Mouse (Mus musculus): ENCODE results near the gene Bach1.

Gene Bach1

DNA sequence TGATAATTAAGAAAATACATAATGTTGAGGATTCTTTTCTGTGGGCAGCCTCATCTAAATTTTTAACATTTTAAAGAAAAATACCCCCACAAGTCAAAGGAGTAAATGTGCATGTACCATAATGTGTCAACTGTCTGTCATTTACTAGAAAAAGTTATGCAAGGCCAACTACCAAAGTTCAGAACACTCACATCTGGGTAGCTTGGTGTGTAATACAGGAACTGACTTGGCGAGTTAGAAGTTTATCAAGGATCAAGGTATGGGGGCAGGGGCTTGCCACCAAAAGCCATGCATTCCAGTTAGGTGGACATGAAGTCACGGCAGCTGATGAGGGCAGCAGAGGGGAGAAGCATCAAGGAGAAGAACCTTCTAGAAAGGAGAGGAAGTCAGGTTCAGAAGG, 13.2 kb downstream of the Bach1 start:
- DNase-seq (ENCODE audit: extremely low spot score, low read depth, low spot score): no peak

DNA sequence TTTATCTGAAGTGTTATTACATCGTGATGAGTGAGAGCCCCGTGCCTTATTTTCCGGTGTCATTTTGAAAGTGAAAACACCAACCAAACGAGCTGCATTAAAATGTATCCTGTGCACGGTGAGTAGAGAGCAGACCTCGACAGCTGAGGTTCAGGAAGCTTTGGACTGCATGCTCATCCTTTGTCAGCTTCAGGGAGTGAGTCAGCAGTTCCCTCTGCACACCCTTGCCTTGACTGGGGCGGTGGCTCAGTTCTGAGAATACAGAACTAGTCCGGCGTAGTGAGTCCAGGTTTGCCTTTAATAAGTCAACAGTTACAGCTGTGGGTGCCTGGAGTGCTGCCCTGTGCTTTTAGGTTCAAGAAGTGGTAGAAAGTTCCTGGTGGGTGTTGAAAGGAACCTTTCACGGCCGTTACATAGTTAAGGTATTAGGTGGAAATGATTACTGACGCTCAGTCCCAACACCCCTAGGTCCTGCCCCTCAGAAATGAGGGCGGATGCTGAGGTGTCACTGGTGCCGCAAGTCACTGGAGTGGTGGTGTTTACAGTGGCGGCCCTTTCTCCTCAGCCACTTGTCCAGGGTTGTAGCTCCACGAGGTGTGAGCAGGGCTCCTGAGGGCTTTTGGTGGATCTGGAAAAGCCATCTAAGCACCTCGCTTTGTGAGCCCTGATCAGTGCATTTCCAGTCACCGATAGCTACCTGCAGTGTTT, 14.4 kb downstream of the Bach1 start:
- no peak for DNase-seq (ENCODE audit: extremely low spot score, low read depth, low spot score)

DNA sequence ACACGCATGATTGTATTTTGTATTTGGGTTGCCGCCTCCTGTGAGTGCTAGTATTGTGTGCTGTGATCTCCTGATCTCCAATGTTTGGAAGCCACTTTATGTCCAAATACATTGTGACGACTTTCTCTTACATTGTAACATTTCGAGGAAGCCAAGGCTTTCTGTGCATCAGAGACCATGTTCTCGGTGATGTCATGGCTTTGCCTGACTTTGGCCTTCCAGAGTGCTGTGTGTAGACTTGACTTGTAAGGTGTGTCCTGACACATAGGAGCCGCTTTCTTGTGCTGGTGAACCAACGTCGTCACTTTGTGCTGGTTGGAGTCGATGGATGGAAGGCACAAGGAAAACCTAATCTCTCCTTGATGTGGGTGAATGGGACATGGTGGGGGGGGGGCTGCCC, 15.8 kb downstream of the Bach1 start:
- no peak for DNase-seq (ENCODE audit: extremely low spot score, low read depth, low spot score)

DNA sequence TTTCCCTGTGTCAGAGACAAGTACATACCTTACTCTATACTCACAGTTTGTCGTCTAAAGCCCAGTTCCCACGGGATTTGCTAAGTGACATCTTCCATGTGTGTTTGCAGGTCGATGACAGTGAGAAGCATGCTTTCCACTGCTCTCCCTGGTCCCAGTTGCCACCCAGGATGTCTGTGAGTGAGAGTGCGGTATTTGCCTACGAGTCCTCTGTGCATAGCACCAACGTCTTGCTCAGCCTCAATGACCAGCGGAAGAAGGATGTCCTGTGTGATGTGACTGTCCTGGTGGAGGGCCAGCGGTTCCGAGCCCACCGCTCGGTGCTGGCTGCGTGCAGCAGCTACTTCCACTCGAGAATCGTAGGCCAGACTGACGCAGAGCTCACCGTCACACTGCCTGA, 16.5 kb downstream of the Bach1 start:
- no peak for DNase-seq (ENCODE audit: extremely low spot score, low read depth, low spot score)

DNA sequence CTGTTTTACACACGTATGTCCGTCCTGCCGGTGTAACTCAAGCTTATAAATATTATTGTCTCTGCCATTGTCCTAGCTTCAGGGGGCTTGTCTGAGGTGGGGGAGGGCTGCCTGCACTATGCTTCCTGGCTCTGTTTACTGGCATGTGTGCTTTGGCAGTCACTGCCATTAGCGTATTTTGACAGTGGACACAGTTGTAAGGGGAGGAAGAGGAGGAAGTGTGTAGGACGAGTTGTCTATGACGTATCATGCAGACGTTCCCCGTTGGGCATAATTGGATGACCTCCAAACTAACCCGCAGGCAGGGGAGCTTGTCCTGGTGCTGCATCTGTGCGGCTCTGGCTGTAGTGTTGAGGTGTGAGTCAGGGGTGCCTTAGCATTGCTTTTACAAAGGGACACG, 17.5 kb downstream of the Bach1 start:
- no peak for DNase-seq (ENCODE audit: extremely low spot score, low read depth, low spot score)

DNA sequence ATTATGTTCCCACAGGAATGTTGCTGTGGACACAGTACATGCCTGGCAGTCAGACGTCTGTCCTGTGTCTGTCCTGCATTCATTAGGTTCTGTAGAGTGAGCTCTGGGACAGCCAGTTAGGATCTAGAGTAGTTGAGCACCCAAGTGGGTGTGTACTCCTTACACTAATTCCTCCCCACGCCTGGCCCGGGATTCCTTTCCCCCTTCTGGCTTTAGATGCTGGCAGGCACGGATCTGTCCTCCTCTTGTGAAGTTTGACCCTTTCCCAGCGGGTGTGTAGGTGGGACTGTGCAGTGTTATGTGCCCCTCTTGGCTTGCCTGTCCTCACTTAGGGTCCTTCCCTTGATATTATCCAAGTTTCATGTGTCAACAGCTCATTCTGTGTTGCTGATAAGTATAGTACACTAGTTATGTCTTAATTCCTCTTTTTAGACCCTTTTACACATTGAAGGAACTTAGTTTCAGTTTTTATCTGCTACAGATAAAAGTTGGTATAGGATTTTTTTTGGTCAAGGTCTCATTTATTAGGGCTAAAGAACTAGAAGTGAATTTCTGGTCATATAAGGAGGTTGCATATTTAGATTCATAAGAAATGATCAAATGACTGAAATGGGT, 18.4 kb downstream of the Bach1 start:
- no peak for DNase-seq (ENCODE audit: extremely low spot score, low read depth, low spot score)

DNA sequence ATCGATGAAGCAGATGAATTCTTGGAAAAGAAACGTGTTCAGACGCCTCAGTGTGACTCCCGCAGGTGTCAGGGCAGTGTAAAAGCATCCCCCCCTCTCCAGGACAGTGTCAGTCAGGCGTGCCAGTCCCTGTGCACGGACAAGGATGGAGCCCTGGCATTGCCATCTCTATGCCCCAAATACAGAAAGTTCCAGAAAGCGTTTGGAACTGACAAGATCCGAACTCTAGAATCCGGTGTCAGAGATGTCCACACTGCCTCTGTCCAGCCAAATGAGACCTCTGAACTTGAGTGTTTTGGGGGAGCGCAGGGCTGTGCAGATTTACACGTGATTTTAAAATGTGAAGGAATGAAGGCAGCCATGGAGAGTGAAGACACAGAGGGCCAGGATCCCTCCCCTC, 20.3 kb downstream of the Bach1 start:
- DNase-seq (ENCODE audit: extremely low spot score, low read depth, low spot score): no peak

DNA sequence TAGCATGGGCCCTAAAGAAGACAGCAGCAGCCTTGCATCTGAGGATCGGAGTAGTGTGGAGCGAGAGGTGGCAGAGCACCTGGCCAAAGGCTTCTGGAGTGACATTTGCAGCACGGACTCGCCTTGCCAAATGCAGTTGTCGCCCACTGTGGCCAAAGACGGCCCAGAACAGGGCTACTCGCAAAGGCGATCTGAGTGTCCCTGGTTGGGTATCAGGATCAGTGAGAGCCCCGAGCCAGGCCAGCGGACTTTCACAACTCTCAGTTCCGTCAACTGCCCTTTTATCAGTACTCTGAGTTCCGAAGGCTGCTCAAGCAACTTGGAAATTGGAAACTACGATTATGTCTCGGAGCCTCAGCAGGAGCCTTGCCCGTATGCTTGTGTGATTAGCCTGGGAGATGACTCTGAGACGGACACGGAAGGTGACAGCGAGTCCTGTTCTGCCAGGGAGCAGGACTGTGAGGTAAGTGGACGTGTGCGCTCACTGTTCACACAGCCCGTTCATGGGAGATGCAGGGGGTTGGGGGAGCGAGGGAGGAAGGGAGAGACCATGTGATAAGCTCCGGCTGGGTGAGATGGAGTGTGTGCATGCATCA, 21.0 kb downstream of the Bach1 start:
- DNase-seq (ENCODE audit: extremely low spot score, low read depth, low spot score): no peak

DNA sequence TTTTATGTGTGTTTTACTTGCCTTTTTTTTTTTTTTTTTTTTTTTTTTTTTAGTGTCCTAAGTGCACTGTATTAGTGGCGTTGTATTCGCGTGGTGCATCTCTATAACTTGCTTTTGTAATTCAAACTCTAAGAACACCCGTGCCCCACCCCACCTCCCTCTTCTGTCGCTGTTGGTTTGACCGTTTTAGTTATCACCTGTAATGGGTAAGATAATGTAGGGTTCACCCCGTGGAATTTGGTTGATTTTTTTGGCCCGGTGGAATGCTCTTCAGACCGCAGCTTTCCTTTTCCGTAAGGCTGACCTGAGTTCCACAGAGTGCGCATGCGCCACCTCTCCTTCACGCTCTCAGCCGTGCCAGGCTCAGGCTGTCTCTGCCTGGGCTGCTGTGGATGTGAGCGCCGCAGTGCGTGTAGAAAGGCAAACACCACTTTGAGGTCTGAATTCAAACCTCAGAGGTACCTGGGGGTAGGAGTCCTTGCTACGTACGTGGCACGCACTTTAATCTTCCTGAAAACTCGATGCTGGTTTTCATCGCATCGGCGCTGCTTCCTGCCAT, 22.2 kb downstream of the Bach1 start:
- no peak for DNase-seq (ENCODE audit: extremely low spot score, low read depth, low spot score)

DNA sequence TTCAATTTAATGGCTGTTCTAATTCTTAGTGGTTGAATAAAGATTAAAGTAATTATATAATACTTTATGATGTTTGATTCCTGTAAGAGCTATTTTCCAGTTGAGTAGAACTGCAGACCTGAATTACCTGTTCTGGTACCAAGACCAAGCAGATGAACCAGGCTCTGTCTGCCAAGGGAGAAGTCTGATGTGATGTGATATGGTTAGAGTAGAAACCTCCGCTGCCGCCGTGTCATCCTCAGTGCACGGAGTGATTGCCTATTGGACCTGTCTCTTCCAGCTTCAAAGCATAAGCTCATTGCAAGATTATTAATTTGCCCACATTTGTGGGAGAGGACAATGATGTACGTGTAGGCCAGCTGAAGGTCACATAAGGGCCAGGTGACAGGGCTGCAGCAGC, 24.1 kb downstream of the Bach1 start:
- DNase-seq (ENCODE audit: extremely low spot score, low read depth, low spot score): no peak

DNA sequence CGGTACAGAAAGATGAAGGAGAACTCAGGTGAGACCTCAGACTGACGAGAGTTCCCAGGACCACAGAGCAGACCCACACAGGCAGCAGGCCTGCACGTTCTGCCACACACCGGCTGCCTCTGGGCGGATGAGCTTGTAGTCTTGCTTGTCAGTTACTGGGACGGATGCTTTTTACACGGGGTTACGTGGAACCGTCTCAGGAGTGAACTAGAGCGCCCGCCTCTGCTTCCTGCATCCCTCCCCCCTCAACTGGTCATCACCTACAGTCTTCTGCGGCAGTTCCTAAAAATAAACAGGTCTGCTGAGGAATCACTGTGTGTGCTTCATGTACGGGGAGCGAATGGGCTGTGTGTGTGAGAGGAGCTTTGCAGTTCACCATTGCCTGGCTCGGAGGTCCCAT, 24.7 kb downstream of the Bach1 start:
- no peak for DNase-seq (ENCODE audit: extremely low spot score, low read depth, low spot score)

DNA sequence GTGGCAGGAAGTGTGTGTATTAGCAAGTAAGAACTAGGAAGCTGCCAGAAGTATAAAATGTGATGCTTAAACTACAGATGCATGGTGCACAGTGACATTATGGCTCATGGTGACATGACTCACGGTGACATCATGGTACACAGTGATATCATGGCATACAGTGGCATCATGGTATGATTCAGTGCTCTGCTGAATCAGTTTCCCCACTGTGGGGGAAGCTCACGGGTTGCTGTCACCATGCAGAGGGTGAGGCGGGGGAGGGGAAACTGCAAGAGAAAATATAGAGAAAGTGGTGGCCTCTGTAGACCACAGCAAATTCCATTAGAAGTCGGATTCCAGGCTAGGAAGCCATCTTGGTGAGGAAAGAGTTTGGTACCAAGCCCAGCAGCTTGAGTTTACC, 26.1 kb downstream of the Bach1 start:
- no peak for DNase-seq (ENCODE audit: extremely low spot score, low read depth, low spot score)

DNA sequence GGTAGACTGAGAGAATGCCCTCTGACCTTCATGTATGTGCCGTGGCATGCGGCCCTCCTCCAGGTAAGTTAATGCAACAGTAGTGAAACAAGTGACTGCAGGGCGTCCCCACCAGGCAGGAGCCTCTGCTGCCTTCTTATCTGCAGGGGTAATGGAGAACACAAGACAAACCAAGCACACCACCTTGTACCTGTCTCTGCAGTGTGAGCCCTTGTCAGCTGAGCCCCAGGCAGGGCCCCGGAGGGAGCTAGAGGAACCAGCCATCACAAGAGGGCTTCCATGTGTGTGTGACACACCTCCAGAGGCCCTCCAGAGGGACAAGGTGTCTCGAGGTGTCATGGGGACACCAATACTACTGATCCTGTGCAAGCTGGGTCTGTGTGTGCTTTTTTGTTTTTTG, 26.5 kb downstream of the Bach1 start:
- DNase-seq (ENCODE audit: extremely low spot score, low read depth, low spot score): no peak

DNA sequence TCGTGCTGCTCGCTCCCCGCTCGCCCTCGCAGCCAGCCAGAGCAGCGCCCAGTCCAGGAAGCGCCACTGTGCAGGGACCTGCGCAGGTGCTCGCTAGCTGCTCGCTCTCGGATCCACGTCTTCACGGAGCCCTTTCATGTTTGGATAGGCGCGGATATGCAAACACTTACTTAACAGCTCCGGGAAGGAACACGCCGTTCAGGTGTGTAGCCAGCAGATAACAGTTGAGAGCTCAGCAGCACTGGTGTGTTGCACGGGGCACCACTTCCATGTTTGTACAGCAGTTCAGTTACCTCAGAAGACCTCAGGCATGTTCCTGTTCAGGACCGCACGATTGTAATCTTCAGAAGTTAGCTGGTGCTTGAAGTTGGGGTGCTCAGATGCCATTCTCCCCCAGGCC, 27.2 kb downstream of the Bach1 start:
- DNase-seq (ENCODE audit: extremely low spot score, low read depth, low spot score): no peak

DNA sequence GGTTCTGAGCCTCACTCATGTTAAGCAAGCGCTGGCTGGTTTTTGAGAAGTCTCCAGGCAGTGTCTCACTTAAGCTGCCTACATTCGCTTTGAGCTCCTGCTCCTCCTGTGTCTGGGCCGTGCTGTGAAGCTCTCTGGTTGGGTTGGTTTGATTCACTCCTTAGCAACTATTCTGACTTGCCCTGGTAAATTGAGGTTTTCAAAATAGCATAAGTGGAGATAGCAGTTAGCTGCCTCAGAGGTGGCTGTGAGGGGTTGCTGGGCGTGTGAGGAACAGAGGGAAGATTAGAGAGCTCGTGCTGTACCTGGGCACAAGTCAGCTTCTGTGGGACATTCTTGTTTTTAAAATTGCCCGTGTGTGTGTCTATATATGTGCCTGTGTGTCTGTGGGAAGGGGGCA, 27.6 kb downstream of the Bach1 start:
- DNase-seq (ENCODE audit: extremely low spot score, low read depth, low spot score): no peak

DNA sequence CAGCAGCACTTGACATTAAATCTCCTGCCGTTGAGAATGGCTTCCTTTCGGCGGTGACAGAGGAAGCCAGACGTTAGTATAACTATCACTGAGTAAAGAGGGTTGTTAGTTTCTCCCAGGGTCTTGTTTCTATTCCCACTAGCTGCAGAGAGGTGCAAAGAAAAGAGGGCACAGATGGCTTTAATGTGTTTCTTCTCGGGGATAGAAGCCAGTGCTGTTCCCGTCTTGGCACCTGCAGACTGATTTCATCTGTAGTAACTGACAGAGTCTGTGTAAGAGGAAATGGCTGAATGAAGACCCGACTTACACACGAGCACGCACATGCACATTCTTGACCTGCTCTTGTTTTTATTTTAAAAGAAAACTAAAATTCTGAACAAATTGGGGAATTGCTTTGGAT, 28.5 kb downstream of the Bach1 start:
- DNase-seq (ENCODE audit: extremely low spot score, low read depth, low spot score): no peak

DNA sequence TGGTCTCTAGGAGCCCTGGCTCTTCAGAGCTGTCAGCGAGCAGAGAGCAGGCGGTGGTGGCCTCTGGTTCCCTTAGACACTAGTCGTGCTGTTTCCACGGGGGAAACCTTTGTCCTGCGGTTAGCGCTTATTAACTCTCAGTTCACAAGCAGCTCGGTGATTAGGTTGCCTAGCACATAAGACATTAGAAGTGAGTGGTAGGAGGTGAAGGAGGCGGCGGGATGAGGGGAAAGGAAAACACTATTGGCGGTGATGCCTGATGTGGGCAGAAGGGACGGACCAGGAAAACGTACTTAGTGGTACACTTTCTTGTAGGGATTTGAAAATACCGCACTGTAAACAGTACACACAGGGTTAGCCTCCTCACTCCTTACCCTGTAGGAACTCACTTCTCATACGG, 29.2 kb downstream of the Bach1 start:
- no peak for DNase-seq (ENCODE audit: extremely low spot score, low read depth, low spot score)

DNA sequence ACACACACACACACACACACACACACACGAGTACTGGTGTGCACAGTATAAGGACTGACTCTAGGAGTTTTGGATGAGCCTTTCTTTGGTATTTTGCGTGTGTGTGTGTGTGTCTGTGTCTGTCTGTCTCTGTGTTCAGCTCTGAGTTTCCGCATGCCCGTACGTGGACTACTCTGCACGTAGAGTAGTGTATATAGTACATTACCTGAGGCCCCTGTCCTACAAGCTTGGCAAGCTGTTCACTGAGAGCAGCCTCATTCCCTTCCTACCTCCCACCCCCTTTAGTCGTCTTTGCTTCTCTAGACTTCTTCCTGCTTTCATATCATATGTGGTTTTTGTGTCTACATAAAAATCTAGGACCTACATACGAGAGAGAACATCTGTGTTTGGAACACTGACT, 30.0 kb downstream of the Bach1 start:
- no peak for DNase-seq (ENCODE audit: extremely low spot score, low read depth, low spot score)

DNA sequence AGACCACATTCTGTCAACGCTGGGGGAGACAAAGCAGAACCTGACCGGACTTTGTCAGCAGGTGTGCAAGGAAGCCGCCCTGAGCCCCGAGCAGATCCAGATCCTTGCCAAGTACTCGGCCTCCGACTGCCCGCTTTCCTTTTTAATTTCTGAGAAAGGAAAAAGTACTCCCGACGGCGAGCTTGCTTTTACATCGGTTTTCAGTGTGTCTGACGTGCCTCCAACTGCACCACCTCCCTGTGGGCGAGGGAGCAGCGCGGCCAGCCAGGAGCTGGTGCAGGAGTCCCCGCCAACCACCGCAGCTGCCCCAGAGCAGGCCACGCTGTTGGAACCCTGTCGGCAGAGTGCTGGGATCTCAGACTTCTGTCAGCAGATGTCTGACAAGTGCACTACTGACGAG, 30.7 kb downstream of the Bach1 start:
- DNase-seq (ENCODE audit: extremely low spot score, low read depth, low spot score): no peak

DNA sequence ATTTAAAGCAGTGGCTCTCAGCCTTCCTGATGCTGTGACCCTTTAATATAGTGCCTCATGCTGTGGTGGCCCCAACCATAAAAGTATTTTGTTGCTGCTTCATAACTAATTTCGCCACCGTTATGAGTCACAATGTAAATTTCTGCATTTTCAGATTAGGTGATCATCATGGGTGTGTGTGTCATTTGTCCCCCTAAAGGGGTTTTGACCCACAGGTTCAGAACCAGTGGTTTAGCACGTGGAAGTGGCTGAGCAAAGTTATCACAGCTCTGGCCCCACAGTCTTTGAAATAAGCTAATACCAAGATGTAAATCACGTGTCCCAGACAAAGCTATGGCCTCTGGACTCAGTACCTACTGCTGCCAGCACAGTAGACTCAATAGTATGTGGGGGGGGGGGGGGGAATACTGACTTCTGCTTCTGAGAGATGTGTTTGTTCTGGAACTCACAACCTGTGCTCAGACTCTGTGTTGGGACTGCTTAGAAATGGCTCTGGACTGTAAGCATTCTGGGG, 36.2 kb downstream of the Bach1 start:
- DNase-seq (ENCODE audit: extremely low spot score, low read depth, low spot score): no peak

DNA sequence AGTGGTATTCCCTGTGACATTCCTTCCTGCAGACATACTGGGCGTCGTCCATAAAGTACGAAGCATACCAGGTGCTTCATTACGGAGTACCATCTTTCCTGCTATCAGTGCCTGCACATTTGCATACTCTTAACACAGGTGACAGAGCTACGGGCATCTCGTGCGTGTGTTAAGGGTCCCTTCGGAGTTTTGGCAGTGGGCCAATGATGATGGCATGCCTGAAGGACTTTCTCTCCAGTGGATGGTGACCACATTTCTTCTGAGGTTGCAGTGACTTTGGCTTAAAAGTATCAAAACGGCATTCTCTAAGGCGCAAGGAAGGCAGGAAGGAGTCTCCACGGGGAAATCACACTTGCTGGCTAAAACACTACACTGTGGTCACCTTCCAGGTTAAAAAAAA, 37.4 kb downstream of the Bach1 start:
- no peak for DNase-seq (ENCODE audit: extremely low spot score, low read depth, low spot score)

DNA sequence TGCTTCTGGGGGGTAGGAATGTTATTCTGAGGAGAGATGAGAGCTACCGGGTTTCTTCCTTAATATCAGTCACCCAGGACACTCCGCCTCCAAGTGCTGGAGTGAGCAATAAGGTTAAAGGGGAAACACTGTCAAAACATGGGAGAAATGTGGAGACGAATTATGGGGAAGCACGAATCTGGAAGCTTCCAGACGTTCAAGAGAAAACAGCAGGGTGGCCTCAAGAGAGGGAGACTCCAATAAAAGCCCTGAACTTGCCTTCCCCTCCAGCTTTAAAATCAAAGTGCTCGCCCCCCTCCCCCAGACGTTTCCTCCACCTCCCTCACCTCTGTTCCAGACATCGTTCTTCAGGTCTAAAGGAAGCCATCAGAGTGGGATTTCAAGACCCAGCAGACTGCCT, 38.6 kb downstream of the Bach1 start:
- no peak for DNase-seq (ENCODE audit: extremely low spot score, low read depth, low spot score)
